Mouse (Mus musculus) forebrain, postnatal 0 days (tissue): ENCODE data around the gene Osgin1. TPM values are rescaled to one million over a fixed set of nuclear protein-coding genes. Genes with fewer than 3 reads are reported as not detected.

Source experiments
- ATAC-seq: fragments of 200-750 bp; cut with Nextera tagmentation; 2 replicates; pipeline ENCODE4 v1.8.0; 2017; ENCODE audit warnings: mild to moderate bottlenecking, moderate library complexity
- DNase-seq: peaks from one replicate; pipeline ENCODE4 v3.0.0-alpha.2; 2015
- H3K27ac ChIP-seq: fragments of 300-500 bp; sonication (generic); 2 replicates; pipeline ENCODE4 v1.5.1; 2014; ENCODE audit warnings: low read depth, mild to moderate bottlenecking, antibody characterized with exemption, low read length, moderate library complexity, mixed read lengths
- H3K27me3 ChIP-seq: fragments of 300-500 bp; sonication (generic); 2 replicates; pipeline ENCODE4 v1.6.1; 2014; ENCODE audit warnings: mild to moderate bottlenecking, low read length, mixed read lengths; ENCODE audit not compliant: insufficient read depth
- H3K36me3 ChIP-seq: fragments of 300-500 bp; sonication (generic); 2 replicates; pipeline ENCODE4 v1.6.1; 2014; ENCODE audit warnings: mild to moderate bottlenecking, moderate library complexity; ENCODE audit not compliant: insufficient read depth
- H3K4me1 ChIP-seq: fragments of 300-500 bp; sonication (generic); 2 replicates; pipeline ENCODE4 v1.6.1; 2014; ENCODE audit warnings: antibody characterized with exemption; ENCODE audit not compliant: insufficient read depth
- H3K4me2 ChIP-seq: fragments of 300-500 bp; sonication (generic); 2 replicates; pipeline ENCODE4 v1.6.1; 2014; ENCODE audit warnings: low read depth, mild to moderate bottlenecking, moderate library complexity
- H3K4me3 ChIP-seq: fragments of 300-500 bp; sonication (generic); 2 replicates; pipeline ENCODE4 v1.5.1; 2014; ENCODE audit warnings: low read depth, low read length, mixed read lengths
- H3K9ac ChIP-seq: fragments of 300-500 bp; sonication (generic); 2 replicates; pipeline ENCODE4 v1.6.1; 2014; ENCODE audit warnings: mild to moderate bottlenecking
- H3K9me3 ChIP-seq: fragments of 300-500 bp; sonication (generic); 2 replicates; pipeline ENCODE4 v1.6.1; 2016; ENCODE audit warnings: low read length
- CTCF ChIP-seq: sonication (generic); IDR thresholded peaks from 2 replicates; pipeline ENCODE4 v1.5.1; 2016; ENCODE audit warnings: antibody characterized with exemption, control low read depth, low read depth
- WGBS: fragments of 180-500 bp; shearing (Covaris S2); extraction: QIAGEN DNeasy Blood & Tissue Kit; methylation state at CpG from one replicate; pipeline ENCODE4 v1.1.7; 2014; 5-methylcytosine and 5-hydroxymethylcytosine counted together
- polyA plus RNA-seq: library from polyadenylated mRNA; unstranded; fragments of >200 nt; fragmentation: Nextera tagmentation; extraction: Ambion mirVana; gene quantifications from 2 replicates; pipeline ENCODE4 v1.2.1, GENCODE M21; 2015
- total RNA-seq: library from RNA; depleted of rRNA; stranded (reverse); fragments of >200 nt; gene quantifications from 2 replicates; pipeline ENCODE4 v1.2.3, GENCODE M21; 2014

The Osgin1 gene
- total and polyA plus RNA-seq, 2 experiments from 2014 or later: 0.12 TPM; not detected in 1

DNA sequence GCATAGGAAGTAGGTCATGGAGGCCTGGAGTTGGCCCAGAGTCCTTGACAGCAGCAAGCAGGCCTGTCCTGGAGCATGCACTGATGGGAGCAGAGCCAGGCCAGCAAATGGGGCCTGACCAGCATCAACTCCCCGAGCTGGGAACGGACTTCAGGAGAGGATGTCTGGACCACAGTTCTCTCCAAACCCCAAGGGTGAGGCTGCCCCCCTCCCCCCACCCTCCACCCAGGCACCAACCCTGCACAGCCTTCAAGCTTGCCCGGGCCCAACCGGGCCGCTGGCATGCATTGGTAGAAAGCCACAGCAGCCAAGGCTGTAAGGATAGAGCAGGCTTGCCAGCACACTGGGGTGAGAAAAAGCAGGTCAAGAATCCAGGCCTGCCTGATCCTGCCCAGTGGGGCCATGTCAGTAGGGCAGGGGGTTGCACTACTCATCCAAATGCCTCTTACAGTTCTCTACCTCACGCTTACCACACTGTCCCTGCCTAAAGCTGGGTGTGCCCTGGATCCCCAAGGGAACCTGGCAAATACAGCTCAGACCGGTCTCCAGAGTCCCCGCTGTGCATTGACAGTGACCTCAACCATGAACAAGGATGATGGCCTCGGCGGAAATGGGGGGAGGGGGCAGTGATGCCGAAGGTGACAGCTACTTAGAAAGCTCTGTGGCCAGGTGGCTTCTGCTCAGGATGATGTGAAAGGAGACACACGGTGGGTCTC lies 6.1 kb upstream of the Osgin1 start:
- TF ChIP-seq CTCF: no peak
- Histone ChIP-seq H3K36me3 (no peaks in the 10 kb centered on the region), H3K9me3 (no peaks in the 10 kb centered on the region), H3K4me2 (no peak overlapping the region), H3K9ac (no peak overlapping the region), H3K27ac (no peak overlapping the region), H3K4me3 (no peak overlapping the region), H3K4me1 (no peaks in the 10 kb centered on the region), H3K27me3 (no peaks in the 10 kb centered on the region)
- ATAC-seq: no peak
- no peak for DNase-seq
- WGBS: 78% methylated on average over 12 of the region's 12 CpGs

DNA sequence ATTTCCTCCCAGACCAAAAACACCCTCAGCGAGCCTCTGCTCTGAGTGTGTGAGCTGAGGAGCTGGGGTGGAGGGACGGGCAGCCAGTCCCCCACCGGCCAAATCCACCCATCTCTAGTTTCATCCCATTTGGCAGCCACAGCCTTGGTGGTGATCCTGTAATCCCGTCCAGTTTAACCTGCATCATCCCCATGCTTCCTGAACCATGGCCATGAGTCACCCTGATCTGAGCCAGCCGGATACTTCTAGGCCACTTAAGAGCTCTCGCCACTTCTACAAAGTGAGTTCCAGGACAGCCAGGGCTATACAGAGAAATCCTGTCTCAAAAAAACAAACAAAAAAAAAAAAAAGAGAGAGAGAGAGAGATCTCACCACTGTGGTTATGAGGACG lies 5.6 kb upstream of the Osgin1 start:
- no peak overlapping the region for H3K9ac ChIP-seq
- no peak for TF ChIP-seq CTCF
- 80% methylated on average over 7 of the region's 7 CpGs for WGBS
- no peak for DNase-seq
- no peak overlapping the region for H3K27ac ChIP-seq
- no peaks in the 10 kb centered on the region for H3K27me3 ChIP-seq
- no peaks in the 10 kb centered on the region for H3K36me3 ChIP-seq
- no peaks in the 10 kb centered on the region for H3K9me3 ChIP-seq
- H3K4me2 ChIP-seq: no peak overlapping the region
- ATAC-seq: no peak
- H3K4me3 ChIP-seq: no peak overlapping the region
- no peaks in the 10 kb centered on the region for H3K4me1 ChIP-seq

DNA sequence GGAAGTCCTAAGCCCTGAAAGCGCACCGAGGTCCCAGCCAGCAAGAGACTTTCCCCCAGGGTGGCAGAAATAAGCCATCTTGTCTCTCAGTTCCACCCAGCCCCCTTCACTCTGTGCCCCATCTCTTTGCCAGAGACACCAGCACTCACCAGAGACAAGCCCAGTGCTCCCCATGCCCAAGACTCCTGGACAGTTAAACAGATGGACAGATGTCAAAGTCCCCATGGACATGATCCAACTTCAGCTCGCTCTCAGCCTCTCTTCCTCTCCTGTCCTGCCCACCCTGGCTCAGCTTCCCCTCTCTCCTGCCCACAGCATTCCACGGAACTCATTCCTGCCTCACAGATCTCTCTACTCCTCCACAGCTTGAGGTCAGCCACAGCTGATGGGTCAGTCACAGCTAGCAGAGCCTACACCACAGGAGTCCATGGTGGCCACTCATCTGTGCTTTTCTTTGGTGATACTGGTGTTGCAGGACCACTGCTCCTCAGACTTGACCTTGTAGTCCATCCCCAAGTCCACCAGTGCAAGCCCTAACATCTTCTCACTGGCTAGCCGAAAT lies 5.1 kb upstream of the Osgin1 start:
- H3K4me2 ChIP-seq: no peak overlapping the region

DNA sequence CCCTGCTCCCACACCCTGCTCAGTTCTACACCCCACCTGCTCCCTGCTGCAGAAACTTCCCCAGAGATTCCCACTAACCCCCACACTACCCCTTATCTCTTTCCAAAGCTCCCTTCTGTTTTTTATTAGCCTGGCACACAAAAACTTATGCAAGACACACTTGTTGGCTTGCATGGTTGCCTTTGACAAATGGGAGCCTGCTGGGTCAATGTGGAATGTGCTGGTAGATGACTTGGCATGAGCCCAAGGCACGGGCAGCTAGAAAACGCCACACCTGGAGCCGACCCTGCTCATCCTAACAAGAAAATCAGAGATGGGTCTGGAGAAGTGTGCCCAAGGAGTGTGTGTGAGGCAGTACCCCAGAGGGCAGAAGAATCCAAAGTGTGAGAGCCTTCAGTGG lies 4.4 kb upstream of the Osgin1 start:
- Histone ChIP-seq H3K36me3 (no peaks in the 10 kb centered on the region), H3K4me1 (no peaks in the 10 kb centered on the region), H3K9ac (no peak overlapping the region), H3K27ac (no peak overlapping the region), H3K4me3 (no peak overlapping the region), H3K9me3 (no peaks in the 10 kb centered on the region), H3K27me3 (no peaks in the 10 kb centered on the region), H3K4me2 (no peak overlapping the region)
- TF ChIP-seq CTCF: no peak
- ATAC-seq: no peak
- 87% methylated on average over 3 of the region's 3 CpGs for WGBS
- DNase-seq: no peak

More for the DNA sequence above, 5.1 kb upstream of the Osgin1 start:
- no peaks in the 10 kb centered on the region for H3K4me1 ChIP-seq
- H3K27ac ChIP-seq: no peak overlapping the region
- no peaks in the 10 kb centered on the region for H3K27me3 ChIP-seq
- WGBS: 78% methylated on average over 5 of the region's 5 CpGs
- no peak for ATAC-seq
- H3K4me3 ChIP-seq: no peak overlapping the region
- no peak overlapping the region for H3K9ac ChIP-seq
- TF ChIP-seq CTCF: no peak
- DNase-seq: no peak
- H3K36me3 ChIP-seq: no peaks in the 10 kb centered on the region
- H3K9me3 ChIP-seq: no peaks in the 10 kb centered on the region

DNA sequence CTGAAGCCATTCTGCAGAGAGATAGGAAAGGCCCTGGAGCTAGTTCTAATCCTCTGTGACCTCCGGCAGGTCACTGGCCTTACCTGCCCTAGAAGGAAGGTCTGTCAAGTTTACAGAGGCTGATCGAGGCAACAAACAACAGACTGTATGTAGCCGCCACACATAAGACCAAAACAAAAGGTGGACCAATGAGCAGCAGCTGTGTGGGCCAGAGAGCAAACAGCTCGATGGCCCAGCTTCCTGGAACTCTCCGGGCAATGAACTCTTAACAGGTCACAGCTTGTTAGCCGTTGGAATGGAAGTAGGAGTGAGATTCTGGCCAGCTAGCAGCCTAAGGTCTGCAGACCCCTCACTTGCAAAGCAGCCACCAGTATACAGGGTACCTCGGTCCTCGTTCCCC lies 3.7 kb upstream of the Osgin1 start:
- no peaks in the 10 kb centered on the region for H3K4me1 ChIP-seq
- H3K27ac ChIP-seq: no peak overlapping the region
- no peak overlapping the region for H3K4me2 ChIP-seq
- DNase-seq (no peak), ATAC-seq (no peak)
- no peak for TF ChIP-seq CTCF
- H3K36me3 ChIP-seq: no peaks in the 10 kb centered on the region
- no peaks in the 10 kb centered on the region for H3K9me3 ChIP-seq
- no peaks in the 10 kb centered on the region for H3K27me3 ChIP-seq
- H3K4me3 ChIP-seq: no peak overlapping the region
- H3K9ac ChIP-seq: no peak overlapping the region
- WGBS: 84% methylated on average over 8 of the region's 8 CpGs

DNA sequence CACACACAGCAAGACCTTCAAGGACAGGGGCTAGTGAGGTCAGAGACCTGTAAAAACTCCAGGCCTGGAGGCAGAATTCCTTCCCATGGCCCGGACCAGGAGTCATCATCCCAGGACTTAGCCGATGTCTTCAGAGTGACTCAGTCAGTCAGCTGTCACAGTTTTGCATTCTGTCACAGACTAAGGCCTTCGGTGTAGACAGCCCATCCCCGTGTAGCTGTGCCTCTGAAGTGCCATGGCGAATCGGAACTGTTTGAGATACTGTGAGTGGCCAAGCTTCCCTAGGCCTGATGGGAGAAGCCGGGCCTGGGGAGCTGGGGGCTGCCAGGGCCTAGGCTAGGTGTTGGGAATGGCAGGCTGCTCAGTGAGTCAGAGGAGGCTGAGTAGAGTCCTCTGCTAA lies 3.2 kb upstream of the Osgin1 start:
- Histone ChIP-seq H3K9me3 (no peaks in the 10 kb centered on the region), H3K36me3 (no peaks in the 10 kb centered on the region), H3K27me3 (no peaks in the 10 kb centered on the region), H3K4me3 (no peak overlapping the region), H3K4me2 (no peak overlapping the region), H3K4me1 (no peaks in the 10 kb centered on the region), H3K9ac (no peak overlapping the region), H3K27ac (no peak overlapping the region)
- ATAC-seq (no peak), DNase-seq (no peak)
- no peak for TF ChIP-seq CTCF
- WGBS: 93% methylated on average over 7 of the region's 7 CpGs

DNA sequence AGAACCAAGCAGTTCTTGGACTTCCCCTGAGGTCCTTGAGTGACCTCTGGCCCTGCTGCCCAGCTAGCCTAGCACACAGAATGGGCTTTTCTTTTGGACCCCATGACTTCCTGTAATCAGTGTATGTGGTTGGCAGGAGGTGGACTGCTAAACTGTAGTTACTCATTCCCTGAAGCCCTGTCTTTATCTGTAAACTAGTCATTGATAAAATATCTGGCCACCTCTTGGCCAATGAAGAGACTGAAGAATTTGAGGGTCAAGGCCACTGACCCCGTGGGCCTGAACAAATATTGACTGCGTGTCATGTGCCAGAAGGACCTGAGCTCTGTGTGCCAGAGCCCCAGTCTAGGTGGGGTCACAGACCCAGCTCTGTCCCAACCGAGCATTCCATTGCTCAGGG lies 1.6 kb upstream of the Osgin1 start:
- WGBS: 48% methylated on average over 3 of the region's 3 CpGs
- H3K9ac ChIP-seq: no peak overlapping the region
- H3K4me3 ChIP-seq: no peak overlapping the region
- H3K9me3 ChIP-seq: no peaks in the 10 kb centered on the region
- H3K27ac ChIP-seq: no peak overlapping the region
- DNase-seq (no peak), ATAC-seq (no peak)
- H3K36me3 ChIP-seq: no peaks in the 10 kb centered on the region
- H3K4me2 ChIP-seq: no peak overlapping the region
- no peaks in the 10 kb centered on the region for H3K4me1 ChIP-seq
- H3K27me3 ChIP-seq: no peaks in the 10 kb centered on the region
- TF ChIP-seq CTCF: no peak
